Mouse (Mus musculus) midbrain, embryonic 15.5 days (tissue): ENCODE results near the gene Parva. TPM values are rescaled to one million over a fixed set of nuclear protein-coding genes. Genes with fewer than 3 reads are reported as not detected.

ENCODE experiments used
- ATAC-seq: fragments of 200-750 bp; cut with Nextera tagmentation; replicated peaks from 2 replicates; pipeline ENCODE4 v1.8.0; 2017; ENCODE audit warnings: moderate TSS enrichment
- H3K27ac ChIP-seq: fragments of 300-500 bp; sonication (generic); 2 replicates; pipeline ENCODE4 v1.5.1; 2015; ENCODE audit warnings: mild to moderate bottlenecking, inconsistent platforms
- H3K27me3 ChIP-seq: fragments of 300-500 bp; sonication (generic); replicated peaks from 2 replicates; pipeline ENCODE4 v1.6.1; 2015; ENCODE audit warnings: inconsistent platforms
- H3K36me3 ChIP-seq: fragments of 300-500 bp; sonication (generic); replicated peaks from 2 replicates; pipeline ENCODE4 v1.6.1; 2015; ENCODE audit warnings: inconsistent platforms
- H3K4me1 ChIP-seq: fragments of 300-500 bp; sonication (generic); 2 replicates; pipeline ENCODE4 v1.6.1; 2015; ENCODE audit warnings: inconsistent platforms
- H3K4me2 ChIP-seq: fragments of 300-500 bp; sonication (generic); 2 replicates; pipeline ENCODE4 v1.6.1; 2015; ENCODE audit warnings: inconsistent platforms, mild to moderate bottlenecking, moderate library complexity
- H3K4me3 ChIP-seq: fragments of 300-500 bp; sonication (generic); 2 replicates; pipeline ENCODE4 v1.5.1; 2015; ENCODE audit warnings: mild to moderate bottlenecking, inconsistent platforms
- H3K9ac ChIP-seq: fragments of 300-500 bp; sonication (generic); 2 replicates; pipeline ENCODE4 v1.6.1; 2015; ENCODE audit warnings: mild to moderate bottlenecking, inconsistent platforms
- H3K9me3 ChIP-seq: fragments of 300-500 bp; sonication (generic); 2 replicates; pipeline ENCODE4 v1.6.1; 2016; ENCODE audit warnings: inconsistent platforms
- WGBS: fragments of 180-500 bp; shearing (Covaris S2); methylation state at CpG from one replicate; pipeline ENCODE4 v1.1.7; 2015; ENCODE audit warnings: mixed read lengths; 5-methylcytosine and 5-hydroxymethylcytosine counted together
- polyA plus RNA-seq: library from polyadenylated mRNA; unstranded; fragments of >200 nt; fragmentation: Nextera tagmentation; extraction: Ambion mirVana; gene quantifications from 2 replicates; pipeline ENCODE4 v1.2.1, GENCODE M21; 2015

Gene Parva
- polyA plus RNA-seq, 1 experiment from 2014 or later, result 25.7 TPM

GRCm38 (mm10) chr7:112509107-112509506 lies 81.8 kb downstream of the Parva start:
- Histone ChIP-seq H3K36me3 (no peaks in the 10 kb centered on the region), H3K27ac (no peak overlapping the region), H3K27me3 (0 out of 2 replicates have a peak, but pooled peaks cover 3% of the 10 kb centered on the region), H3K9ac (no peak overlapping the region), H3K9me3 (no peaks in the 10 kb centered on the region), H3K4me3 (no peak overlapping the region), H3K4me2 (no peak overlapping the region), H3K4me1 (peaks cover 16% of the 10 kb centered on the region)
- ATAC-seq, result no peak
- WGBS, result 80% methylated on average over 8 of the region's 8 CpGs

- Histone ChIP-seq H3K4me1 (peaks cover 16% of the 10 kb centered on the region), H3K27ac (no peak overlapping the region), H3K4me3 (no peak overlapping the region), H3K4me2 (no peak overlapping the region), H3K9ac (no peak overlapping the region), H3K36me3 (no peaks in the 10 kb centered on the region), H3K9me3 (no peaks in the 10 kb centered on the region), H3K27me3 (0 out of 2 replicates have a peak, but pooled peaks cover 3% of the 10 kb centered on the region)
- no peak for ATAC-seq
- 31% methylated on average over 10 of the region's 10 CpGs for WGBS
These were observed 83.2 kb downstream of the Parva start for GRCm38 (mm10) chr7:112510336-112511048.

DNA sequence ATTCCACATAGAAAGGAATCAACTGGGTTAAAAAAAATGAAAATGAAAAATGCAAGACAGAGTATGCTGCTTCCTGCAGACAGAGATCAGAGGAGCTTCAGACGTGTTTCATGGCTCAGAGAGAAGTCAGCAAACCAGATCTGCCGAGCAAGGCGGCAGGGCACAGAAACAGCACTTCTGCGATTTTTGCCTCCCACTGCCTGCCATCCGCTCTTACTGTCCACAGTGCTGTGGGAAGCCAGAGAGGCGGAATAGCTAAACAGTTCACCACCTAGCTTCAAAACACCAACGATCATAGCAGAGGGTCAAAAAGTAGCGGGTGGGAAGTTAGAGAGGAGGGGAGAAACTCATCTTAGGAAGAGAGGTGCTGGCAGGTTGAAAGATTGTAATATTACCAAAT lies 84.0 kb downstream of the Parva start:
- no peak overlapping the region for H3K27ac ChIP-seq
- H3K4me2 ChIP-seq, result 0 out of 2 replicates have a peak overlapping the region, but pooled peaks have one; percentile 3
- no peak overlapping the region for H3K4me3 ChIP-seq
- H3K27me3 ChIP-seq, result 0 out of 2 replicates have a peak, but pooled peaks cover 3% of the 10 kb centered on the region
- no peak overlapping the region for H3K9ac ChIP-seq
- no peak for ATAC-seq
- H3K9me3 ChIP-seq, result no peaks in the 10 kb centered on the region
- WGBS, result 65% methylated on average over 8 of the region's 8 CpGs
- no peaks in the 10 kb centered on the region for H3K36me3 ChIP-seq
- peaks cover 16% of the 10 kb centered on the region for H3K4me1 ChIP-seq

- H3K27ac ChIP-seq, result no peak overlapping the region
- H3K9ac ChIP-seq, result no peak overlapping the region
- no peak overlapping the region for H3K4me3 ChIP-seq
- no peak overlapping the region for H3K4me2 ChIP-seq
- WGBS, result 28% methylated on average over 3 of the region's 3 CpGs
- no peaks in the 10 kb centered on the region for H3K9me3 ChIP-seq
- peaks cover 16% of the 10 kb centered on the region for H3K4me1 ChIP-seq
- 0 out of 2 replicates have a peak, but pooled peaks cover 3% of the 10 kb centered on the region for H3K27me3 ChIP-seq
- ATAC-seq, result no peak
- no peaks in the 10 kb centered on the region for H3K36me3 ChIP-seq
These were observed 85.0 kb downstream of the Parva start for GRCm38 (mm10) chr7:112512257-112512656.

- WGBS, result 94% methylated on average over 1 of the region's 1 CpGs
- Histone ChIP-seq H3K4me3 (no peak overlapping the region), H3K27ac (no peak overlapping the region), H3K9me3 (no peaks in the 10 kb centered on the region), H3K9ac (no peak overlapping the region), H3K36me3 (no peaks in the 10 kb centered on the region), H3K4me2 (no peak overlapping the region), H3K27me3 (0 out of 2 replicates have a peak, but pooled peaks cover 3% of the 10 kb centered on the region), H3K4me1 (peaks cover 16% of the 10 kb centered on the region)
- no peak for ATAC-seq
These were observed 85.6 kb downstream of the Parva start for GRCm38 (mm10) chr7:112512895-112513294.

DNA sequence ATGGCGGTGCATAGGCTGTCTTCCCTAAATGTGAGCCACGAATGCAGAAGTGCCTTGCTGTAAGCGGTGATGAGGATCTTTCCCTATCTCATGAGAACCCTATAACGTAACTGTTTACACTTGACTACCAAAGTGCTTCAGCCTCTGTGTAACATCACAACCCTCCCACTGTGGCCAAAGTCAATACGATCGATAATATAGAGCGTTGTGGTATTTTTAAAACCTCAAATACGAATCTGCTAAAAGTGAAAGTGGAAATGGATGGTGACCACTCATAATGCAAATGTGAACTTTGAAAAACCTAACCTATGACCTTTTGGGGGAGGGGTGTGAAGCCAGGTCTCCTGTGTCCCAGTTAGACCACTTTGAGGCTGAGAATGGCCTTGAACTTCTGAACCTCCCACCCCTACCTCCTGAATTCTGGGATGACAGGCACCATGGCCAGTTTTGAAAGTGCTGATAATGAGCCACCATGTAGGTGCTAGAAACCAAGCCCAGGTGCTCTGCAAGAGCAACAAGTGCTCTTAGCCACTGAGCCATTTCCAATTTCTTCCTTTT lies 87.4 kb downstream of the Parva start:
- H3K27ac ChIP-seq, result no peak overlapping the region
- no peaks in the 10 kb centered on the region for H3K27me3 ChIP-seq
- H3K36me3 ChIP-seq, result no peaks in the 10 kb centered on the region
- ATAC-seq, result no peak
- WGBS, result 95% methylated on average over 8 of the region's 8 CpGs
- peaks cover 16% of the 10 kb centered on the region for H3K4me1 ChIP-seq
- H3K9me3 ChIP-seq, result no peaks in the 10 kb centered on the region
- H3K9ac ChIP-seq, result no peak overlapping the region
- no peak overlapping the region for H3K4me3 ChIP-seq
- no peak overlapping the region for H3K4me2 ChIP-seq

DNA sequence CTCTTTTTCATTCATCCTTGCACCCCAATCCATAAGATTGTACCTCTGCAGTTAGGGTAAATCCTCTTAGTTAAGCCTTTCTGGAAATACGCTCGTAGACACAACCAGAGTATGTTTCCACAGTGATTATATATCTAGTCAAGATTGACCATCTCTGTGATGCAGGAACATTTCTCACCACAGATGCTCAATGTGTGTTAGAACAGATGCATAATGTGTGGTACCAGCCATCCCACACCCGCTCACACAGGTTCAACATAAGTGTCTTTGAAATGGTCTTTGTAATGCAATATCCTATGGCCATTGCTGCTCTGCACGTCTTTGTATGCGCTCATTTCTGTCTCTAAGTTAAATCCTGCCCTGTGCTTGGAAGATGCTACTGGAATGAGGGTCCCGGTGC lies 98.2 kb downstream of the Parva start:
- ATAC-seq, result no peak
- WGBS, result 82% methylated on average over 6 of the region's 6 CpGs
- H3K9me3 ChIP-seq, result no peaks in the 10 kb centered on the region

DNA sequence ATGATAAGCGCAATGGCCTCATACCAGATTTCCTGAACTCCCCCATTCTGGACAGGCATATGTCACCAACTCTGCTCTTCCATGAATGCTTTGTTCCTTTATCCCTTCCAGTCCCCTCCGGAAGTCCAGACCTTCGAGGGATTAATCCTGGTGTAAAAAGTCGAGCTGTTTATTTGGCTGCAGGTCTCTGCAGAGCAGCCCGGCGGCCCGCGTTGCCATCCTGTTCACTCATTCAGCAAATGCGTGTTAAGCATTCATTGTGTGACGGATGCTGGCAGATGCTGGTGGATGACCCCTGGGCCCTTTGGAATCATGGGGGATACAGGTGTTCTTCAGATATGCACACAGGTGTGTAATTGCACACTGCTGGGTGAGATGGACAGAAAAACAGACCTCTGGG lies 98.9 kb downstream of the Parva start:
- no peak overlapping the region for H3K4me3 ChIP-seq
- no peak for ATAC-seq
- 47% methylated on average over 10 of the region's 10 CpGs for WGBS

More for the DNA sequence above, 98.2 kb downstream of the Parva start:
- Histone ChIP-seq H3K4me2 (no peak overlapping the region), H3K4me3 (no peak overlapping the region), H3K9ac (no peak overlapping the region), H3K27me3 (no peaks in the 10 kb centered on the region), H3K27ac (no peak overlapping the region), H3K36me3 (no peaks in the 10 kb centered on the region), H3K4me1 (0 out of 2 replicates have a peak, but pooled peaks cover 4% of the 10 kb centered on the region)

GRCm38 (mm10) chr7:112527230-112527629 lies 99.9 kb downstream of the Parva start:
- no peak overlapping the region for H3K9ac ChIP-seq
- ATAC-seq, result no peak
- H3K4me3 ChIP-seq, result no peak overlapping the region
- no peak overlapping the region for H3K27ac ChIP-seq
- no peaks in the 10 kb centered on the region for H3K27me3 ChIP-seq
- WGBS, result 86% methylated on average over 4 of the region's 4 CpGs
- no peak overlapping the region for H3K4me2 ChIP-seq
- H3K36me3 ChIP-seq, result no peaks in the 10 kb centered on the region
- 0 out of 2 replicates have a peak, but pooled peaks cover 4% of the 10 kb centered on the region for H3K4me1 ChIP-seq
- H3K9me3 ChIP-seq, result no peaks in the 10 kb centered on the region

More for the DNA sequence above, 98.9 kb downstream of the Parva start:
- no peak overlapping the region for H3K27ac ChIP-seq
- H3K27me3 ChIP-seq, result no peaks in the 10 kb centered on the region
- no peaks in the 10 kb centered on the region for H3K9me3 ChIP-seq
- 0 out of 2 replicates have a peak, but pooled peaks cover 4% of the 10 kb centered on the region for H3K4me1 ChIP-seq
- H3K36me3 ChIP-seq, result no peaks in the 10 kb centered on the region
- H3K9ac ChIP-seq, result no peak overlapping the region
- no peak overlapping the region for H3K4me2 ChIP-seq

DNA sequence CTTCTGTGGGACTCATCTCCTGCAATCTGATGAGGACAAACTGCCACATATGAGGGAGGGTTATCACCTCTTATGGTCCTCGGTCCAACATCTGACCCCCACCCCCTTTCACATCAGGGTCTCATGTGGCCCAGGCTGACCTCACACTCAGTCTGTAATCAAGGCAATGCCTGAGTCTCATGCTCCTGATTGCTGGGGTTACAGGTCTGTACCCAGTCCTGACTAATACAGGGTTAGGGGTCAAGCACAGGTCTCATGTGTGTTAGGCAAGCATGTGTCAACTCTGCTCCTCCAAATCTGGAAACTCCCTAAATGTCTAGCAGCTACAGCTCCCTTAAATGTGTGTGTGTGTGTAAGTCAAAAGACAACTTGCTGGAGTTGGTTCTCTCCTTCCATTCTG lies 100.8 kb downstream of the Parva start:
- WGBS, result 98% methylated on average over 1 of the region's 1 CpGs
- H3K4me3 ChIP-seq, result no peak overlapping the region
- no peaks in the 10 kb centered on the region for H3K36me3 ChIP-seq
- no peak overlapping the region for H3K27ac ChIP-seq
- ATAC-seq, result no peak; the same call in 1 of the 2 replicates
- 0 out of 2 replicates have a peak, but pooled peaks cover 4% of the 10 kb centered on the region for H3K4me1 ChIP-seq
- no peaks in the 10 kb centered on the region for H3K9me3 ChIP-seq
- H3K9ac ChIP-seq, result no peak overlapping the region
- H3K4me2 ChIP-seq, result no peak overlapping the region
- no peaks in the 10 kb centered on the region for H3K27me3 ChIP-seq

GRCm38 (mm10) chr7:112528582-112529360 lies 101.5 kb downstream of the Parva start:
- Histone ChIP-seq H3K4me2 (no peak overlapping the region), H3K9me3 (no peaks in the 10 kb centered on the region), H3K9ac (no peak overlapping the region), H3K4me1 (0 out of 2 replicates have a peak, but pooled peaks cover 4% of the 10 kb centered on the region), H3K27me3 (no peaks in the 10 kb centered on the region), H3K36me3 (no peaks in the 10 kb centered on the region), H3K27ac (no peak overlapping the region), H3K4me3 (no peak overlapping the region)
- WGBS, result 45% methylated on average over 6 of the region's 6 CpGs
- no peak for ATAC-seq

GRCm38 (mm10) chr7:112530924-112531323 lies 103.6 kb downstream of the Parva start:
- Histone ChIP-seq H3K9me3 (no peaks in the 10 kb centered on the region), H3K4me1 (peaks cover 15% of the 10 kb centered on the region; the same call in 1 of the 2 replicates), H3K27me3 (no peaks in the 10 kb centered on the region), H3K27ac (no peak overlapping the region), H3K4me3 (no peak overlapping the region), H3K9ac (no peak overlapping the region), H3K36me3 (no peaks in the 10 kb centered on the region), H3K4me2 (no peak overlapping the region)
- no peak for ATAC-seq
- 61% methylated on average over 5 of the region's 5 CpGs for WGBS
